Mouse (Mus musculus): ENCODE results near the gene Ddah2.

The Ddah2 gene

GRCm38 (mm10) chr17:35079778-35080177 is 20.9 kb downstream of the Ddah2 start:
- DNase-seq (ENCODE audit: low spot score), result no peak

GRCm38 (mm10) chr17:35080248-35080647 is 21.4 kb downstream of the Ddah2 start:
- no peak for DNase-seq (ENCODE audit: low spot score)

GRCm38 (mm10) chr17:35080710-35081109 is 21.9 kb downstream of the Ddah2 start:
- DNase-seq (ENCODE audit: low spot score), result no peak

- DNase-seq (ENCODE audit: low spot score), result no peak
These were observed 24.2 kb downstream of the Ddah2 start for GRCm38 (mm10) chr17:35082841-35083576.

- no peak for DNase-seq (ENCODE audit: low spot score)
These were observed 25.2 kb downstream of the Ddah2 start for GRCm38 (mm10) chr17:35083929-35084497.

- DNase-seq (ENCODE audit: low spot score), result no peak
These were observed 26.5 kb downstream of the Ddah2 start, which contains the start of gene Ly6g6f for GRCm38 (mm10) chr17:35085208-35085865. Gene Ly6g6f (minus strand): TSS chr17:35085610.

GRCm38 (mm10) chr17:35088151-35088550 is 29.3 kb downstream of the Ddah2 start:
- DNase-seq (ENCODE audit: low spot score), result no peak

GRCm38 (mm10) chr17:35088825-35089644 is 30.2 kb downstream of the Ddah2 start, which contains the start of gene Abhd16a:
Gene Abhd16a (plus strand): TSS chr17:35089263.
- DNase-seq (ENCODE audit: low spot score), result peak; percentile 86

GRCm38 (mm10) chr17:35090166-35090932 is 31.5 kb downstream of the Ddah2 start:
- no peak for DNase-seq (ENCODE audit: low spot score)

- no peak for DNase-seq (ENCODE audit: low spot score)
These were observed 33.8 kb downstream of the Ddah2 start for GRCm38 (mm10) chr17:35092403-35093198.

GRCm38 (mm10) chr17:35094475-35095365 is 35.9 kb downstream of the Ddah2 start:
- DNase-seq (ENCODE audit: low spot score), result no peak

- no peak for DNase-seq (ENCODE audit: low spot score)
These were observed 37.8 kb downstream of the Ddah2 start for GRCm38 (mm10) chr17:35096597-35096996.

- DNase-seq (ENCODE audit: low spot score), result no peak
These were observed 38.4 kb downstream of the Ddah2 start for GRCm38 (mm10) chr17:35097164-35097655.

- DNase-seq (ENCODE audit: low spot score), result no peak
These were observed 41.4 kb downstream of the Ddah2 start for GRCm38 (mm10) chr17:35100196-35100765.

- no peak for DNase-seq (ENCODE audit: low spot score)
These were observed 42.3 kb downstream of the Ddah2 start for GRCm38 (mm10) chr17:35101161-35101560.

GRCm38 (mm10) chr17:35102299-35102698 is 43.5 kb downstream of the Ddah2 start:
- DNase-seq (ENCODE audit: low spot score), result no peak

GRCm38 (mm10) chr17:35103221-35103690 is 44.4 kb downstream of the Ddah2 start:
- no peak for DNase-seq (ENCODE audit: low spot score)

- no peak for DNase-seq (ENCODE audit: low spot score)
These were observed 45.2 kb downstream of the Ddah2 start for GRCm38 (mm10) chr17:35104079-35104478.

- DNase-seq (ENCODE audit: low spot score), result no peak
These were observed 45.9 kb downstream of the Ddah2 start for GRCm38 (mm10) chr17:35104754-35105153.
